Mouse (Mus musculus) brain, embryonic 14.5 days (tissue): Measurements from ENCODE around the gene Ipo9. TPM values are rescaled to one million over a fixed set of nuclear protein-coding genes. Genes with fewer than 3 reads are reported as not detected.
"Not testable (repeated sequence)": the region's sequence is repeated elsewhere in the genome, so short reads cannot be mapped to it uniquely, and the experiment has no call there.

Experiments
- DNase-seq: peaks from one replicate; pipeline ENCODE4 v3.0.0-alpha.2; 2011; ENCODE audit warnings: low read depth
- CTCF ChIP-seq: fragments of 200-500 bp; IDR thresholded peaks from 2 replicates; pipeline ENCODE4 v1.5.1; 2012; ENCODE audit warnings: inconsistent platforms, mild to moderate bottlenecking, moderate library complexity, borderline replicate concordance; ENCODE audit not compliant: insufficient read depth, insufficient read length; ENCODE audit errors: extremely low read depth
- POLR2A ChIP-seq: fragments of 200-500 bp; IDR thresholded peaks from 2 replicates; pipeline ENCODE4 v1.6.1; 2012; ENCODE audit warnings: mild to moderate bottlenecking, inconsistent platforms, borderline replicate concordance; ENCODE audit not compliant: poor library complexity, insufficient read depth, insufficient read length, severe bottlenecking; ENCODE audit errors: extremely low read depth
- polyA plus RNA-seq: library from polyadenylated mRNA; depleted of rRNA; stranded (reverse); fragments of >200 nt; gene quantifications from 2 replicates; pipeline ENCODE4 v1.2.3, GENCODE M21; 2012

Gene Ipo9
- polyA plus RNA-seq, 1 experiment, result 185 TPM

DNA sequence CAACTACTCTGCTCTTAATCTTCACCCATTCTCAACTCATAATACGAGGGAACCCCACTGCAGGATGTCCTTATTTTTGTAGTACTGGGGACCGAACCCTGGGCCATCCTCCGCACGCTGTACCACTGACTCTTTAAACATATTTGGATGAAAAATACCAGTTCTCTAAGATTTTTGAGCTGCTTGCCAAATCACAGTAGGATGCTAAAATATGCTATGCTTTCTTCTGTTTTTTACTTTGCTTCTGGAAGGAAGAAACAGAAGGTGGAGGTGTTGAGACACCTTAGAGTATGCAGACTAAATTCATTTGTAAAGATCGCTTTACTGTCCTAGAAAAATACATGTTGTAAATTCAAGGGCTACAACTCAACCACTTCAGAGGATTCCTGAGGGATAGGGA lies 46.1 kb downstream of the Ipo9 start:
- TF ChIP-seq POLR2A (no peak), CTCF (no peak)
- no peak for DNase-seq

GRCm38 (mm10) chr1:135381560-135381959 lies 48.7 kb downstream of the Ipo9 start:
- DNase-seq, result not testable (repeated sequence)

DNA sequence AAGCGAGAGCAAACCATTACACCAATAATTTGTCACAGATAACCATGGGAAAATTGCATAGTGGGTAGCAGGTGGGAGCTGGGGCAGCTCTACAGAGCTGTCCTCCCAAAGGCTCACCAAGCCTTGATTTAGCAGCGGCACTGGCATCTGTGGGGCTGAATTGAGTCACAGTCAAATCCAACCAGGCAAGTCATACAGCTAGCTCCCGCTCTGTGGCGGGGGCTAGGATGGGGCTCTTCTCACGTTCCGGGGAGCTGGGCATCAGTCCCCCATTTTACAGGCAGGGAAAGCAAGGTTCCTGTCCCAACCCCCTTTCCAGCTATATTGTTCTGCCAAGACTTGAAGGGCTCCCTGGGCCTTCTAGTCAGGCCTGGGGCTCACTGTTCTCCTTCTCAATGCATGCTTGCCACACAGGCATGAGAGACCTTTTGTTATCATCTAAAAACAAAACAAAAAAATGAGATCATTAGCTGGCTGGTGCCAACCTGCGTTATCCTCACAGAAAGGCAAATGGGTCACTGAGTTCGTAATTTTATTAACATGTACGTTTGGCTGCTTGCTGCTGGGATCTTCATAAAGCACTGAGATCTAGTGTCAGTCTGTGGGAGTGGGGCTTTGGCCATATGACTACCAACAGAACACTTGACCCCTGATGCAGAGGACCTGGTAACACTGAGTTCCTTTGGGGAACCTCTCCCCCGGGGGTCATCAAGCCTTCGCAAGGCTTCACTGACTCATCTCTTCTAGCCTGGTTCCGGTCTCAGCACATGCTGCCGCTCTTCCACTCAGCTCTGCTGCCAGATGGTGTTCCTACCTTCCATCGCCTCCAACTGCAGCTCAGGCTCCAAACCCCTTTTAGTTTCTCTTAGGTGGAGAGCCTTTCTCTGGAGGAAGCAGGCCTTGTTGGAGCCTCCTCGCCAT lies 50.0 kb downstream of the Ipo9 start:
- peak; percentile 37 for DNase-seq
- no peak for TF ChIP-seq CTCF
- TF ChIP-seq POLR2A, result no peak

- TF ChIP-seq CTCF, result no peak
- TF ChIP-seq POLR2A, result no peak
- DNase-seq, result no peak
Measured at GRCm38 (mm10) chr1:135379048-135379447, 51.3 kb downstream of the Ipo9 start.

- no peak for DNase-seq
Measured at GRCm38 (mm10) chr1:135378576-135378975, 51.7 kb downstream of the Ipo9 start.

GRCm38 (mm10) chr1:135374868-135375581 lies 55.3 kb downstream of the Ipo9 start, which contains the start of gene Shisa4:
TSS of gene Shisa4 (minus strand) at chr1:135375237.
- TF ChIP-seq POLR2A, result peak; percentile 99
- no peak for TF ChIP-seq CTCF
- DNase-seq, result peak; percentile 92

More at GRCm38 (mm10) chr1:135378576-135378975, 51.7 kb downstream of the Ipo9 start:
- TF ChIP-seq CTCF (no peak), POLR2A (no peak)

GRCm38 (mm10) chr1:135374175-135374867 lies 56.0 kb downstream of the Ipo9 start:
- TF ChIP-seq POLR2A (no peak), CTCF (no peak)
- peak; percentile 39 for DNase-seq

DNA sequence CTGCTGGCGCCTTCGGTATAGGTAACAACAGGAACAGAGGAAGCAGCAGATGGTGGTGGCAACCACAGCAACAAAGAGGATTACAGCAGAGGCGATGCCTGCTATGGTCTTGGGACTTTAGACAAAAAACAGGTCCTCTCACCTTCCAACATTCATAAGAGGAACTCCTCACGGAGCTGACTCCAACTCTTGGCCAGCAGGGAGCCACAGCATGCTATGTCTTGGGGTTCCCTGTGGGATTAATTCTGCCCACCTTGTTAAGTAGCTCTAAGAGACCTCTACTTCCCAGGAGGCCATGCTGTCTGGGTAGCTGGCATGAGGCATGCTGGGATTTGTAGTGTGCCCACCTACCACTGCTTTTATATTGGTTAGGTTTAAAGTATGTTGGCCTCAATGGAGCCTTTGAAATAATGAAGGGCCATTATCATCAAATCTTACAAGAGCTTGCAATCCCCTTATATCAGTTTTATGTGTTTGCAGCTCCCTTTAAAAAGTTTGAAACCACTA lies 57.1 kb downstream of the Ipo9 start:
- no peak for TF ChIP-seq POLR2A
- no peak for TF ChIP-seq CTCF
- peak; percentile 78 for DNase-seq

DNA sequence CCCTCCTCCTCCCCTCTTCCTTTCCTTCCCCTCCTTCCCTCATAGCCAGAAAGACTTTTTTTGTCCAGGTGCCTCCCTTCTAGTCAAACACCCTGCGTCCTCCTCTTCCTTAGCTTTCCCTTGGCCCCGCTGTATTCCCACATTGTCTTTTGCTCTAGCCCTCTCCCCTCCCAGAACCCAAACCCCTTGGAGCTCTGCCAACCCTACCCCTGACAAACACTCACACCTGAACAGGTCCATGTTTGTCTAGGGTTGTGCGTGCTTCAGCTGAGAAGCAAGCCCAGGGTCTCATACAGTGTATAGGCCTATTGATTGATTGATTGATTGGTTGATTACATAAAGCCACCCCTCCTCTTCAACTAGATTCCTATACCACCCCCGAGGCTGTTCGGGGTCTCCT lies 60.9 kb downstream of the Ipo9 start:
- no peak for DNase-seq
- TF ChIP-seq CTCF (no peak), POLR2A (no peak)

DNA sequence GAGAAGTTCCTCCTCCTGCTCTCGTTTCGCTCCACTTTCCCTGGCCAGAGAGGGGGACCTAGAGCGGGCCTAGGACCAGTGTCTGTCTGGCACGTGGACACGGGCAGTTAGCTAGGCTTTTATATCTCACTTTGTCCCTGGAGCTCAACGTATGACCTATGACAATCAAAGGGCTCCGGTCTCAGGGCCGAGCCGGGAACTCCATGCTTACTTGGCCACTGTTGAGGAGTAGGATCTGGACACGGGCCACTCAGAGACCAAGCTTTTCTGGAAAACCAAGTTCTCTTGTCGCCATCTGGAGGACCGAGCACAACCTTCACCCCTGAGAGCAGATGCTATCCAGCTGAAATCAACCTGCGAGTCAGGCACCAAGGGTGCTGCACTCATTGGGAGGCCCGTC lies 61.3 kb downstream of the Ipo9 start:
- peak; percentile 60 for DNase-seq
- TF ChIP-seq POLR2A (no peak), CTCF (peak; percentile 39; the same call in 1 of the 2 replicates)

DNA sequence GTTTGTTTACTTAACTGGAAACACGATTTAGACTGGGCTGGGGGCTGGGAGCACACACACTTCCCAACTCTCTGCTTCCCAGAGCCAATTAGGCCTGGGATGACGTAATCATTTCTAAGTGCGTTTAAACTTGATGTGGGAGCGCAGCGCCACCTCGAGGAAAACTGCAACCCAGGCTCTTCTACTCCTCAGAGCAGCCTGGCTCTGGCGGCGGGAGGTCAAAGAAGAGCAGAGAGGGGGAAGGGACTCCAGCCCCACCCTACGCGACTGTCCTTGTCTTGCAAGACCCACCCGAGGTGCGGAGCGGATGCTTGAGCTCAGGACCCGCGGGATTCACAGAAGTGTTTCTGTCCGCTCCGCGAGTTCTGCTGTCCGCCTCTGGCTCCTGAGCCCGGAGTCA lies 62.1 kb downstream of the Ipo9 start:
- peak; percentile 96 for DNase-seq
- TF ChIP-seq CTCF, result peak; percentile 93
- TF ChIP-seq POLR2A, result no peak

DNA sequence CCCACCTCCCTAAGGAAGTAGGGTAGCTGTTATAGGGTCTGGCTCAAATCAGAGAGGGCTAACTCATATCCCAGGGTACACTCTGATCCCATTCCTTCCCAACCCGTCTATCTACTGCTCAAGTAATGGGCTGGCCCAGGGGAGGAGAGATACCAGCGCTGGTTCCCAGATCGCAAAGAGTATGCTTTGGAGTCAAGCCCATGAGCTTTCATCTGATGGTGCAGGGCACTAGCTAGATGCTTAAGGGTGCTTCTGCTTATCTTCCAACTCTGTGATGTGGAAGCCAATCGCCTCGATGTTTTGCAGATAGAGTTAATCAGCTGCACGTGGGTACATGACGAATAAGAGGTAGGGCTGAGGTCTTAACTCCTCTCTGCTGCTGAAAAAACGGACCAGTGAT lies 62.7 kb downstream of the Ipo9 start:
- no peak for TF ChIP-seq CTCF
- no peak for TF ChIP-seq POLR2A
- no peak for DNase-seq
